In the genomic region with DNA sequence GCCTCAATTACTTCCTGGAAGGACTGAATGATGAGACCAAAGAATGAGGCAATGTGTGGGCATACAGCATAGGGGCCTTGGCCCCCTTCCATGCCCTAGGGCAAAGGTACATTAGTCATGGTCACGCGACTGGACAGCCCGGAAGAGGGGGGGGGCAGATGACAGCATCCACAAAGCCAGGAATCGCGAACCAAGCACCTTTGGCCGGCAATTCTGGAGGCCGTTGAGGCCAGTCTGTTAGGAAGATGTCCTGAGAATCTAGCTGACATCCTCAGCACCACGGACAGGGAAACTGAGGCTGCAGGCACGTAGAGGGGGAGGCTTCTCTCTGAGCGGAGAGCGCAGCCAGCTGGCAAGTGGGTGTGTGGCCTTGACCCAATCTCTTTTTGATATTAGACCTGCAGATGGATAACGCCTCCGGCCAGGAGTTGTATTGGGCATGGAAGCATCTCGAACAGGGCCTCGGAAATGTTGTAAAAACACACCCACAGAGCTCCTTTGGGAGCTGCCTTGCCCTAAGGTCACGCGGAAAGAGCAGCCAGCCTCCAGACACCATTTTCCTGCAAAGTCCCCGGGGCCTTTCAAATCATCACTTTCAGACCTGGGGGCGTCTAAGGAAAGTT, we compare ENCODE assay signal across 8 mouse cellular contexts. TPM values are rescaled to one million over a fixed set of nuclear protein-coding genes. Genes with fewer than 3 reads are reported as not detected.
DNase-seq lines count a peak whose midpoint lies in the region; ATAC-seq and TF ChIP-seq lines count a peak whose summit lies in the region.

No protein-coding gene starts in this region.

- H3K36me3 ChIP-seq in hindbrain, embryonic 14.5 days (replicated peaks; ENCODE audit: control insufficient read depth, insufficient read depth), result no peaks in the 10 kb centered on the region
- no peaks in the 10 kb centered on the region for H3K36me3 ChIP-seq in liver, adult 2 months (ENCODE audit: control insufficient read depth, insufficient read depth, low read length)
- H3K36me3 ChIP-seq in midbrain, embryonic 15.5 days (replicated peaks), result no peaks in the 10 kb centered on the region

- H3K4me2 ChIP-seq in hindbrain, embryonic 14.5 days (replicated peaks), result peak overlapping the region; percentile 72
- H3K4me2 ChIP-seq in midbrain, embryonic 15.5 days, result peak overlapping the region; percentile 62

- H3K79me2 ChIP-seq in liver, adult 2 months (ENCODE audit: control insufficient read depth, insufficient read depth, low read length), result peaks cover 17% of the 10 kb centered on the region; the same call in 1 of the 2 replicates

- TF ChIP-seq CTCF in liver, adult 2 months (IDR thresholded peaks at IDR 0.05; ENCODE audit: low read depth, low read length), result no peak

- peaks cover 29% of the 10 kb centered on the region for H3K4me1 ChIP-seq in hindbrain, embryonic 14.5 days (replicated peaks; ENCODE audit: control insufficient read depth, insufficient read depth, low read length)
- H3K4me1 ChIP-seq in liver, adult 2 months (ENCODE audit: control insufficient read depth, insufficient read depth, low read length), result peaks cover 41% of the 10 kb centered on the region
- H3K4me1 ChIP-seq in midbrain, embryonic 15.5 days, result peaks cover 36% of the 10 kb centered on the region

- no peak for TF ChIP-seq POLR2A in liver, adult 2 months (IDR thresholded peaks at IDR 0.05; ENCODE audit: extremely low read depth, insufficient read depth, low read length)

- H3K27me3 ChIP-seq in hindbrain, embryonic 14.5 days (ENCODE audit: control insufficient read depth, insufficient read depth, low read length), result no peaks in the 10 kb centered on the region
- H3K27me3 ChIP-seq in liver, adult 2 months (ENCODE audit: control insufficient read depth, insufficient read depth, low read length), result no peaks in the 10 kb centered on the region
- H3K27me3 ChIP-seq in midbrain, embryonic 15.5 days (replicated peaks), result no peaks in the 10 kb centered on the region

- H3K9ac ChIP-seq in hindbrain, embryonic 14.5 days, result 0 out of 2 replicates have a peak overlapping the region, but pooled peaks have one; percentile 28
- H3K9ac ChIP-seq in liver, adult 2 months (ENCODE audit: low read depth, low read length), result peak overlapping the region; percentile 72
- peak overlapping the region; percentile 25 for H3K9ac ChIP-seq in midbrain, embryonic 15.5 days

- peak overlapping the region; percentile 95 for H3K4me3 ChIP-seq in hindbrain, embryonic 14.5 days (replicated peaks; ENCODE audit: low read length)
- H3K4me3 ChIP-seq in liver, adult 2 months (ENCODE audit: insufficient read depth, low read depth, low read length), result peak overlapping the region; percentile 64
- H3K4me3 ChIP-seq in midbrain, embryonic 15.5 days, result peak overlapping the region; percentile 83

- no peaks in the 10 kb centered on the region for H3K9me3 ChIP-seq in hindbrain, embryonic 14.5 days (ENCODE audit: control insufficient read depth, low read length)
- H3K9me3 ChIP-seq in midbrain, embryonic 15.5 days, result no peaks in the 10 kb centered on the region

- 4% methylated on average over 19 of the region's 19 CpGs for WGBS in hindbrain, embryonic 14.5 days
- 2% methylated on average over 19 of the region's 19 CpGs for WGBS in liver, adult 2 months
- 6% methylated on average over 19 of the region's 19 CpGs for WGBS in midbrain, embryonic 15.5 days

- peak overlapping the region; percentile 58; the same call in 1 of the 2 replicates for H3K27ac ChIP-seq in hindbrain, embryonic 14.5 days
- H3K27ac ChIP-seq in liver, adult 2 months (replicated peaks; ENCODE audit: insufficient read depth, low read depth, low read length), result peak overlapping the region; percentile 88
- peak overlapping the region; percentile 57 for H3K27ac ChIP-seq in midbrain, embryonic 15.5 days

- ATAC-seq in hindbrain, embryonic 14.5 days (ENCODE audit: low FRiP score), result peak; percentile 3; the same call in 1 of the 2 replicates
- ATAC-seq in midbrain, embryonic 15.5 days (replicated peaks), result peak; percentile 10

- peak; percentile 35 for DNase-seq in retina, embryonic 14.5 days (ENCODE audit: low spot score)
- no peak for DNase-seq in retina, postnatal 1 day
- peak; percentile 50 for DNase-seq in WW6 (ENCODE audit: low read depth, low spot score)
- DNase-seq in embryo, embryonic 10.5 days (ENCODE audit: low spot score), result peak; percentile 51
- no peak for DNase-seq in hindbrain, embryonic 14.5 days (ENCODE audit: low spot score)
- peak; percentile 87 for DNase-seq in liver, adult 2 months (ENCODE audit: extremely low read depth, low read depth, low spot score)
- DNase-seq in frontal cortex, postnatal 25 days (ENCODE audit: low spot score in 2 of 2), result no peak

RNA-seq across cellular contexts. Expression of a gene that starts 0.6 kb away (rescaled TPM):
- polyA plus RNA-seq in hindbrain, embryonic 14.5 days (2014; fragmentation: Nextera tagmentation; extraction: Ambion mirVana), result 54.7 and 60.8 TPM in 2 replicates
- 11.9 and 26.0 TPM in 2 replicates for total RNA-seq in liver, adult 2 months (2014; rRNA removed)
- 56.7 and 62.0 TPM in 2 replicates for polyA plus RNA-seq in liver, adult 2 months (2012; rRNA removed)
- 65.6 and 66.3 TPM in 2 replicates for polyA plus RNA-seq in midbrain, embryonic 15.5 days (2015; fragmentation: Nextera tagmentation; extraction: Ambion mirVana)

RNA-seq across cellular contexts. Expression of a gene that starts 56.0 kb away (rescaled TPM):
- 11.6 and 13.3 TPM in 2 replicates for polyA plus RNA-seq in hindbrain, embryonic 14.5 days (2014; fragmentation: Nextera tagmentation; extraction: Ambion mirVana)
- total RNA-seq in liver, adult 2 months (2014; rRNA removed), result 34.3 and 35.6 TPM in 2 replicates
- polyA plus RNA-seq in liver, adult 2 months (2012; rRNA removed), result 76.3 and 123 TPM in 2 replicates
- polyA plus RNA-seq in midbrain, embryonic 15.5 days (2015; fragmentation: Nextera tagmentation; extraction: Ambion mirVana), result 12.7 and 14.6 TPM in 2 replicates

Comparison
In these comparisons a context has a peak if more than half of its experiments do, and no peak if none do; other contexts are left out.
1. DNase-seq: peak in retina, embryonic 14.5 days (single experiment), WW6 (single experiment), embryo, embryonic 10.5 days (single experiment) and liver, adult 2 months (single experiment); none in retina, postnatal 1 day (single experiment), hindbrain, embryonic 14.5 days (single experiment) and frontal cortex, postnatal 25 days (0 of 2).
2. Peak in every context shown above with its lines, with median percentiles within 50 percentile points of each other: H3K27ac ChIP-seq, H3K4me3 ChIP-seq and H3K9ac ChIP-seq.